Mouse (Mus musculus): ENCODE data around the gene Nab1.
"Not testable (repeated sequence)": the region's sequence is repeated elsewhere in the genome, so short reads cannot be mapped to it uniquely, and the experiment has no call there.

Nab1 gene

GRCm38 (mm10) chr1:52500314-52500981 is at the start of gene Nab1:
Gene Nab1 (minus strand): TSS chr1:52500679.
- DNase-seq (ENCODE audit: low spot score in 2 of 2), result peak; percentile 49 to 52

- no peak for DNase-seq (ENCODE audit: low spot score in 2 of 2)
Observed at GRCm38 (mm10) chr1:52547451-52547850, 47.0 kb upstream of the Nab1 start.

DNA sequence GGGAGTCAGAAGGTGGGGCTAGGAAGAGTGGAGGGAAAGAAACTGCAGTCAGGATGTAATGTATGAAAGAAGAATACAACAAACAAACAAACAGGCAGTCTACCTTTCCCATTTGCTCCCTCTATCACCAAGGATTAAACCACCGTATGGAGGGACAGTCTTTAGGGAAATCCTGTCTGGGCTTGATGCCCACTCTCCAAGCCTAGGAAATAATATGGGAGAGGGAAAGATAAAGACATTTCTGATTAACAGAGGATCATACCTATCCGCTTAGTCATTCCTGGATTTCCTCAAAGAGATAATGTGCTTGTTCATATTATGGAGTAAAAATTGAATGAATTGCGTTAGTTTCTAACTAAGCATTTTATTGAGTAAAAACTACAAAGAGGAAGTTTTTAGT is 46.3 kb upstream of the Nab1 start:
- no peak for DNase-seq (ENCODE audit: low spot score in 2 of 2)

DNA sequence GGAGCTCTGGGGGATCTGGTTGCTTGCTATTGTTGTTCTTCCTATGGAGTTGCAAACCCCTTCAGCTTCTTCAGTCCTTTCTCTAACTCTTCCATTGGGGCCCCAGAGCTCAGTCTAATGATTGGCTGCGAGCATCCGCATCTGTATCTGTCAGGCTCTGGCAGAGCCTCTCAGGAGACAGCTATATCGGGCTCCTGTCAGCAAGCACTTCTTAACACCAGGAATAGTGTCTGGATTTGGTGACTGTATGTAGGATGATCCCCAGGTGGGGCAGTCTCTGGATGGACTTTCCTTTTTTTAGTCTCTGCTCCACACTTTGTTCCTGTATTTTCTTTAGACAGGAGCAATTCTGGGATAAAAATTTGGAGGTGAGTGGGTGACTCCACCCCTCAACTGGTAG is 39.6 kb upstream of the Nab1 start:
- DNase-seq (ENCODE audit: low spot score in 2 of 2), result not testable (repeated sequence)

- no peak for DNase-seq (ENCODE audit: low spot score in 2 of 2)
Observed at GRCm38 (mm10) chr1:52529933-52530332, 29.5 kb upstream of the Nab1 start.

DNA sequence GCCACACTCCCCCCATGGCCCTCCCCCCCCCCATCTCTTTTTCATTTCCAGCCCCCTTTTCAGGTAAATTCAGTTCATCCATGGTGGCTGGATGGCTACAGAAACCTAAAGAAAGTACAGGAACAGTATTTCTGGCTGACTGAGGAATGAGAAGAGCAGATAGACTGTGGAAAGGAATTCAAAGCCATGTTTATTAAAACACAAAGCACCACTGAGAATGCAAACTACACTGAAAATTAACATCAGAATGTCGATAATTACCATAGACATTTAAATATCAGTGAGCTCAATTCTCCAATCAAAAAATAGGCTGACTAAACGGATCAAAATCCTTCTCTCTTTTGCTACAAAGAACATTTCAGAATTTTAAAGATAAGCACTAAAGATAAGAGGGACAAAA is 27.2 kb upstream of the Nab1 start:
- DNase-seq (ENCODE audit: low spot score in 2 of 2), result no peak

GRCm38 (mm10) chr1:52527252-52527651 is 26.8 kb upstream of the Nab1 start:
- no peak for DNase-seq (ENCODE audit: low spot score in 2 of 2)

DNA sequence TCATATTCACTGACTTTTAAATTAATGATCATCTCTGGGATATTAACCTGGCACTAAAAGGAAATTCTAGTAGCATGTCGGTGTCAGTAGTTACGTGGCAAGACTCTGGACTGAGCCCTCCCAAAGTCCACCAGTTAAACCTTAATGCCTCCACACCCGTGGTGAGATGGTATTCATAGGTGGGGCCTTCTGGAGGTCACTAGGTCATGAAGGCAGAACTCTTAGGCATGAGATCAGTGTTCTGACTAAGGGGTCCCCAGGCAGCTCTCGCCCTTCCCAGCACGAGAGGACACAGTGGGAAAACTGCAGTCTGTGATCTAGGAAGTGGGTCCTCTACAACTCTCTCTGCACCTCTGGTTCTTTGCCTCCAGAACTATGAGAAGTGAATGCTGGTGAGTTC is 24.2 kb upstream of the Nab1 start:
- no peak for DNase-seq (ENCODE audit: low spot score in 2 of 2)

DNA sequence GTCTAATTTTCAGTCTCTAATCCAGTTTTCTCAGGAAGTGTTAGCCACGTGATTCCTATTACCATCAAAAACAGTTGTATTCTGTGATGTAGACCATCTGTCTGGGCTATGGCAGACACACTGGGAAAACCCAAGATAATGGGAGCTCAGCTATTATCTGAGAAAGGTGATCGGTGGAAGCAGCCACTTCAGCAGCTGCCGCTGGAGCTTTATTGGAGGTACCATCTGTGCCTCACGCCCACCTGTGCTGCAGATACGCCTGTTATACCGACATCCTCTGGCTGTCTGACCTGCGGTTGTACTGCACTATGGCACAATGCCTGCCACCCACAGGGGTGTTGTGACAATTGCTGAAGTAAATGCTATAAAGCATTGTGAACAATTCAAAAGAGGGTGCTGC is 23.7 kb upstream of the Nab1 start:
- peak; percentile 49 to 51 for DNase-seq (ENCODE audit: low spot score in 2 of 2)

DNA sequence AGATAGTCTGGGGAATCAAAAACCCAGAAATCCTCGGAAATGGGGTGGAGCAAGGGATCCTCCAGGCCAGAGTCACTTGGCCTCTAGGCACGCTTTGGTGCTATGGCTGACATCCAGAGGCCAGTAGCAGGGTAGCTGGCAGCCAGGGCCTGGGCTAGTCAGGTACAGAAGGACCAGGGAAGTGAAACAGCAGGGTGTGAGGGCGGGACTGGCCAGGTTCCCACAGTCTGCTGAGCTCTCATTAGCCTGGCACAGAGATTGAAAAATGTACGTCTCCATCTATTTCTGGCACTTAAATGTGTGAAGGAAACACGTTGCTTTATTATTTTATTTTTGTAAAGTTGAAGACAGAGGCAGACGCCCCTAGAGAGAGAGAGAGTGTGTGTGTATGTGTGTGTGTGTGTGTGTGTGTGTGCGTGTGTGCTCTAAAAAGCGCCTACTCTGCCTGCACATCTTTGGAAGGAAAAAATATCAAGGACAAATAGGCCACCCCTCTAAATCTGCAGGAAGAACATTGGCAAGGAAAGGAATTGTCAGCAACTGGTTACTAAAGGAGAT is 21.0 kb upstream of the Nab1 start:
- DNase-seq (ENCODE audit: low spot score in 2 of 2), result peak; percentile 59 to 60

GRCm38 (mm10) chr1:52520131-52520530 is 19.7 kb upstream of the Nab1 start:
- no peak for DNase-seq (ENCODE audit: low spot score in 2 of 2)

DNA sequence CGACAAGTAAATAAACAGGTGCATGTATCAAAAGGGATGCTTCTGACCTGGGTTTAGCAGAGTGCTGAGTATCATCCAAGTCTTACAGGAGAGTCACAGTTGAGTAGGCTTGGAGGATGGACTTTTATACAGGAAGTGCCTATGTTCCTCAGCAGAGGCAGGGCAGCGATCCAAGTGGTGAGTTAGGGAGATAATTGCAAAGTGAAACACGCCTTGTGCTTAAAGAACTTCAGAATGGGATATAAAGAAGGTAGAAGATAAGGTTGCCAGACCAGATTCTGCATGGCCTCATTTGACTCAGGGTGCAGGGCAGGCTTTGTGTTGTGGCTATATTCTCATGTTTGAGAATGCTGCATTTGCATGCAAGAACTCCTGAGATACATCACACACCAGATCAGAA is 14.8 kb upstream of the Nab1 start:
- DNase-seq (ENCODE audit: low spot score in 2 of 2), result no peak

DNA sequence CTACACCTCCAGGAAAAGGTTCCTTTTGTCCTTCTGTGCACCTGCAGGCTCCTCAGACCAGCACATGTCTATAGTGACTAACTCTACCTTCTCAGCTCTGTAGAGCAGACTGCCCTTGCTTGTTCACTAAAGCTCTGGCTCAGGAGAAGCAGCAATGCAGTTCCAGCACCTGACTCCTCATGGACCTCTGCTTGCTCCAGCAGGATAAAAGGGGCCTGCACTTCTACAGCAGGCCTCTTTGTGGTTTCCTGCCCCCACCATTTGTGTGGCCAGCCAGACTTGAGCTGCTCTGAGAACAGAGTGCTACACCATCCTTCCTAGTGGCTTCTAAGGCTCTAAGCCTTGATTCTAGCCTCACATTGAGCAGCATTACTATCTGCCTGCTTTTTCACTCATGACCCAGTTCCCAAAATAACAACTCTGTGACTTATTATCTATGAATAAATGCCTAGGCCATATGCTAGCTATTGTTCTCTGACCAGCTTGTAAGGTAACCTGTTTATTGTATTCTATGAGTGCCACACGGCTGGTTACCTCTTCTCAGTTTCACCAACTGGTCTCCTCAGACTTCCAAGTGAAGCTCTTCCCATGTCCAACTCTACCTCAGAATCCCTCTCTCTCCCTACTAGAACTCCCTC is 11.4 kb upstream of the Nab1 start:
- no peak for DNase-seq (ENCODE audit: low spot score in 2 of 2)

GRCm38 (mm10) chr1:52506211-52506610 is 5.7 kb upstream of the Nab1 start:
- no peak for DNase-seq (ENCODE audit: low spot score in 2 of 2)

DNA sequence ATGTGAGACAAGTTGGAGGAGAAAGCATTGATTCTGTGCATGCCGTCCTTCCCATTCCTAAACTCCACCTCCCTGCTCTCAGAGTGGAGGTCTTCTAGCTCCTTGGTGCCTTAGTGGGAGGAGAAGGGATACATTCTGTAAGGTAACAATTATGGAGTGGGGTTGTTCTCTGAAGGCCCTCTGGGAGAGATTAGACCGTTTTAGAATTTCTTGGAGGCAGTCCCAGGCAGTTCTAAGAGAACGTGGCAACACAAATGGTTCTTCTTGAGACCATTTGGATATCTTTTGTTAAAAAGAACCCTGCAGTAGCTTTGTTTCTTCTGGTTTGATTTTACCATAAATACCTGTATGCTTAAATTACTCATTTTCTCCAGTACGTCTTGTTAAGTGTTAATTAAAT is 1.8 kb upstream of the Nab1 start:
- no peak for DNase-seq (ENCODE audit: low spot score in 2 of 2)

DNA sequence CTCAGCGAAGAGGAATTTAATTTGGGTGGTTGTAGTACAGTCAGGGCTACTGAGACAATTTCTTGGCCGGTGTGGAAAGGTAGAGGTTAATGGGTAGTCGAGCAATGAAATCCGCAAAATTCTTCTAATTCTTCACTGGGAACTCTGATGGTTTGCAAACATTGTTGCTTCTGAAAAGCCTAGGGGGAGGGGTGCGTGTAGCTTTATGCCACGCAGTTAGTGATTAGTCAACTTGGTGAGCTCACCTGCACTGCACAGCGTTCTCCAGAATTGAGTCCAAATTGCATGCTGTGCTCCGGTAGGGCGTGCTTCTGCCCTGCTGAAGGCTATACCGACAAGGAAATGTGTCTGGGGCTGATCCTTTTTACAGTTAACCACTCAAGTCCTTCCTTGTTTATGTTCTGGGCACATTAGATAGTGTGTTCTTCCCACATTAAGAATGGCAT is 1.2 kb upstream of the Nab1 start:
- no peak for DNase-seq (ENCODE audit: low spot score in 2 of 2)

- DNase-seq (ENCODE audit: low spot score in 2 of 2), result no peak
Observed at GRCm38 (mm10) chr1:52501090-52501489, 611 bp upstream of the Nab1 start.

DNA sequence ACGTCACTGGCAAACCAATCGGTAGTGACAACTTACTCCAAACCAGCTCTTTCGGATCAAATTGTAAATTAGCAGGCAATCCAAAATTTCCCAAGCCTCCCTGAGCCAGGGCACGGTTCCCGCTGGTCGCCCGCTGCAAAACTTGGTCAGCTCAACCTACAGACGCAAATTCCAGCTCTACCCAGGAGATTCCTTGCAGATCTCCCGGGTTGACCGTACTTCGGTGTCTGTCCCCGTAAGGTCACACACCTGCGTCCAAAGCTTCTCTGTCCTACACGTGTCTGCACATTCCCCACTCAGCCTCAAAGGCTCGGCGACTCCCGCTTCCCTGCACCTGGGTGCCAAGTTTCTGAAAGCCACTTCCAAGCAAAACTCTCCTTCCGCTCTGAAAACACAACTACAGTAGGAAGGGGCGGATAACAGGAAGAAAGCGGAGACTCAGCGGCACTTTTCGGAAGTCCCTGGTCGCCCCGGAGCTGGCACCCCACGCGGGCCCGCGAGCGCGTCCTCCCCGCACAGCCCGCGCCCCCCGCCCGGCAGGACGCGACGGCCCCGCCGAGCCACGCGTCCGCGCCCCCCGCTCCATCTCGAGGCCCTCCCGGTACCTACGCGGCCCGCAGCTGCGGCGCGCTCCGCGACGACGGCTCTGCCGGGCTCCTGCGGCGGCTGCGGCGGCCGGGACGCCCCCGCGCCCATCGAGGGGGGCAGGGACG is 722 bp downstream of the Nab1 start:
- DNase-seq (ENCODE audit: low spot score in 2 of 2), result peak in 1 of 2 experiments; percentile 29

GRCm38 (mm10) chr1:52498786-52499450 is 1.6 kb downstream of the Nab1 start:
- no peak for DNase-seq (ENCODE audit: low spot score in 2 of 2)

- DNase-seq (ENCODE audit: low spot score in 2 of 2), result no peak
Observed at GRCm38 (mm10) chr1:52489538-52490181, 10.8 kb downstream of the Nab1 start.

DNA sequence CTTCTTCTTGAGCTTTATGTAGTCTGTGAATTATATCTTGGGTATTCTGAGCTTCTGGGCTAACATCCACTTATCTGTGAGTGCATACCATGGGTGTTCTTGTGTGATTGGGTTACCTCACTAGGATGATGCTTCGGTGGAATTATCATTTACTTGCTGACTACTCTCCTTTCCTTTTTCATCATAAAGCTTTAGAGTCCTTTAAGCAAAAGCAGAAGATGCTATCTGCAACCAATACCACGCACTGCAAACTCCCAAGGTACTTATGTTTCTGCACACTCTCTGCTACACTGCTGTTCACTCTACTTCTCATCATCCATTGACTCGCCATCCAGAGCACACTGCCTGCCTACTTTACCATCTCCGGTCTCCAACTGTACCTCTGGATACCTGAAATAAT is 15.5 kb downstream of the Nab1 start:
- DNase-seq (ENCODE audit: low spot score in 2 of 2), result no peak

- no peak for DNase-seq (ENCODE audit: low spot score in 2 of 2)
Observed at GRCm38 (mm10) chr1:52474291-52474690, 26.2 kb downstream of the Nab1 start.
